Mouse (Mus musculus): Measurements from ENCODE around the gene Majin. TPM values are rescaled to one million over a fixed set of nuclear protein-coding genes. Genes with fewer than 3 reads are reported as not detected.
A peak's percentile ranks its signal among the peaks of the same experiment; 100 is the strongest.

Gene Majin
- polyA plus RNA-seq, 1 experiment: 0.35 TPM

DNA sequence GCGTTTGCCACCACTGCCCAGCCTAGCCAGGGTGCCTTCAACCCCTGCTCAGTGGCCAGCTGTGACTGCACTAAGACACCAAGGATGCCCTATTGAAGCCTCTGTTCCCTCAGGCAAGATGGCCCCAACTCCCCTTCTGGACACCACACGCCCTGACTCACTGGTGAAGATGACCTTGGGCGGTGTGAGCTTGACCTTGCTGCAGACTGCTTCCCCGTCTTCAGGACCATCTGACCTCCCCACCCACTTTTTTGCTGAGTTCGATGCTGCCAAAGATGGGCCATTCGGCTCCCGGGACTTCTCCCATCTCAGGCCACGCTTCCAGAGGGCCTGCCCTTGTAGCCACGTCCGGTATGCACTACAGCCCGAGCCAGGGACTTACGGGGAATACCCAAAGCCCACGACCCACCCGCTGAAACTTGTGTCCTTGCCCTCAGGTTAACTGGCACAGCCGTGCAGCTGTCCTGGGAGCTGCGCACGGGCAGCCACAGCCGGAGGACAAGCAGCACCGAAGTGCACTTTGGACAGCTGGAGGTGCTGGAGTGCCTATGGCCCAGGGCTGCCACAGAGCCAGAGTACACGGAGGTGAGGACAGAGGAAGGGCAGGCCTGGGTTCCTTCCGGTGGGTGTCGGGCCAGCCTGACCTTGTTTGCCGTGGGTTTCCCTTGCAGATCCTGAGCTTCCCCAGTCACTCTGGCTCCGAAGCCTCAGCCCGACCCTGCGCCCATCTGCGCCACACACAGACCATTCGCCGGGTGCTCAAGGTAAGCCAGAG, 63.5 kb downstream of the Majin start:
- no peak for TF ChIP-seq POLR2A (IDR thresholded peaks at IDR 0.05; ENCODE audit: borderline replicate concordance, low read depth, low read length)
- TF ChIP-seq CTCF (IDR thresholded peaks at IDR 0.05; ENCODE audit: low read depth, low read length): no peak
- Histone ChIP-seq H3K4me1 (ENCODE audit: control insufficient read depth, insufficient read depth, low read length) (peaks cover 6% of the 10 kb centered on the region), H3K27ac (ENCODE audit: insufficient read depth, low read depth, low read length) (no peak overlapping the region), H3K4me3 (ENCODE audit: insufficient read depth, low read length) (no peak overlapping the region)

DNA sequence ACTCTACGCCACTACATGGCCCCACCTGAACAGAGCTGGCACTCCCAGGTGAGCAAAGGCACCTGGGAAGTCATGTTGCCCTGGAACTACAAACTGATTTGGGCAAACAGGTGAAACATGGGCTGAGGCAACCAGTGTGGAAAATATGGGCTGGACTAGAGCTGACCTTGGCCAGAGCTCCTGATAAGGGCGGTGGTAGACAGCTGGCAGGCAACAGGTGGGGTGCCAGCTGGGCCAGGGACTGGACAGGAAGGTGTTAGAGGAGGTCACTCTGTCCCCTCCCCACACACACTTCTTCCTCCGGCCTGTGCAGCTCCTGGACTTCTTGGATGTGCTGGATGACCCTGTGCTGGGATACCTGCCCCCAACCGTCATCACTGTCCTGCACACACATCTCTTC, 68.8 kb downstream of the Majin start:
- no peak for TF ChIP-seq POLR2A (IDR thresholded peaks at IDR 0.05; ENCODE audit: borderline replicate concordance, low read depth, low read length)
- no peak for TF ChIP-seq CTCF (IDR thresholded peaks at IDR 0.05; ENCODE audit: low read depth, low read length)
- no peak overlapping the region for H3K4me3 ChIP-seq (ENCODE audit: insufficient read depth, low read length)
- no peaks in the 10 kb centered on the region for H3K4me1 ChIP-seq (ENCODE audit: control insufficient read depth, insufficient read depth, low read length)
- no peak overlapping the region for H3K27ac ChIP-seq (ENCODE audit: insufficient read depth, low read depth, low read length)

GRCm38 (mm10) chr19:6260428-6260827, 76.2 kb downstream of the Majin start:
- TF ChIP-seq POLR2A (IDR thresholded peaks at IDR 0.05; ENCODE audit: borderline replicate concordance, low read depth, low read length) (no peak), CTCF (IDR thresholded peaks at IDR 0.05; ENCODE audit: low read depth, low read length) (peak; percentile 63)
- Histone ChIP-seq H3K4me3 (ENCODE audit: insufficient read depth, low read length) (no peak overlapping the region), H3K27ac (ENCODE audit: insufficient read depth, low read depth, low read length) (no peak overlapping the region), H3K4me1 (ENCODE audit: control insufficient read depth, insufficient read depth, low read length) (0 out of 2 replicates have a peak, but pooled peaks cover 2% of the 10 kb centered on the region)

GRCm38 (mm10) chr19:6260946-6261345, 76.8 kb downstream of the Majin start:
- H3K4me1 ChIP-seq (ENCODE audit: control insufficient read depth, insufficient read depth, low read length): 0 out of 2 replicates have a peak, but pooled peaks cover 2% of the 10 kb centered on the region
- H3K4me3 ChIP-seq (ENCODE audit: insufficient read depth, low read length): no peak overlapping the region
- H3K27ac ChIP-seq (ENCODE audit: insufficient read depth, low read depth, low read length): no peak overlapping the region
- TF ChIP-seq CTCF (IDR thresholded peaks at IDR 0.05; ENCODE audit: low read depth, low read length): peak; percentile 21; the same call in 1 of the 2 replicates
- no peak for TF ChIP-seq POLR2A (IDR thresholded peaks at IDR 0.05; ENCODE audit: borderline replicate concordance, low read depth, low read length)

DNA sequence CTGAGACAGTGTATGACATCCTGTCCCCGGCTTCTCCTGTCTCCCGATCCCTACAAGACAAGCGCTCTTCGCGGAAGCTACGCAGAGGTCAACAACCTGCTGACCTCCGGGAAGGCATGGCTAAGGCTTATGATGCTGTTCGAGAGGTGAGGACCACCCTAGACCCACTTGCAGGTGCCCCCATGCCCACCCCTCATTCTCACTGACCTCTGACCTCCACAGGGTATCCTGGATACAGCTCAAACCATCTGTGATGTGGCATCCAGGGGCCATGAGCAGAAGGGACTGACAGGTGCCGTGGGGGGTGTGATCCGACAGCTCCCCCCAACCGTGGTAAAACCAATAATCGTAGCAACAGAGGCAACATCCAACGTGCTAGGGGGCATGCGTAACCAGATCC, 77.2 kb downstream of the Majin start:
- H3K4me3 ChIP-seq (ENCODE audit: insufficient read depth, low read length): no peak overlapping the region

DNA sequence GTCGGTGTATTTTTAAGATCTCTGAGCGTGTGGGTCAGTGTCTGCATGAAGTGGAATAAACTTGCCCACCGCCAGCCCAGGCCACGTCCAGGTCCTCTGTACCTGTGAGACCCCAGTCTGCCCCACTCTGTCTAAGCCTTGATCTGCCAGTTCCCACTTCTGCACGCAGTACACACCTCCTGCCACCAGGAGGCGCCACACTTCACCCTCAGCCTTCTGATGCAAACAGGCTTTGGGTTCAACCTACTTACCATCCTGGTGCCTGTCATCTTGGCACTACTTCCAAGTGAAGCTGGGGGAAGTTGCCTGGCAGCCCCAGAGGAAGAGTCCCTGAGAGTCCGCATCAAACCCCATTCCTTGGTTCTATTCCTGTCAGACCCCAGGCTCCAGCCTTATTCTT, 78.0 kb downstream of the Majin start:
- TF ChIP-seq POLR2A (IDR thresholded peaks at IDR 0.05; ENCODE audit: borderline replicate concordance, low read depth, low read length) (no peak), CTCF (IDR thresholded peaks at IDR 0.05; ENCODE audit: low read depth, low read length) (peak; percentile 93)
- H3K4me3 ChIP-seq (ENCODE audit: insufficient read depth, low read length): no peak overlapping the region
- H3K27ac ChIP-seq (ENCODE audit: insufficient read depth, low read depth, low read length): no peak overlapping the region
- 0 out of 2 replicates have a peak, but pooled peaks cover 2% of the 10 kb centered on the region for H3K4me1 ChIP-seq (ENCODE audit: control insufficient read depth, insufficient read depth, low read length)

More for the DNA sequence above, 77.2 kb downstream of the Majin start:
- TF ChIP-seq POLR2A (IDR thresholded peaks at IDR 0.05; ENCODE audit: borderline replicate concordance, low read depth, low read length) (no peak), CTCF (IDR thresholded peaks at IDR 0.05; ENCODE audit: low read depth, low read length) (no peak)
- Histone ChIP-seq H3K4me1 (ENCODE audit: control insufficient read depth, insufficient read depth, low read length) (0 out of 2 replicates have a peak, but pooled peaks cover 2% of the 10 kb centered on the region), H3K27ac (ENCODE audit: insufficient read depth, low read depth, low read length) (no peak overlapping the region)

- TF ChIP-seq POLR2A (IDR thresholded peaks at IDR 0.05; ENCODE audit: borderline replicate concordance, low read depth, low read length) (no peak), CTCF (IDR thresholded peaks at IDR 0.05; ENCODE audit: low read depth, low read length) (no peak)
- Histone ChIP-seq H3K27ac (ENCODE audit: insufficient read depth, low read depth, low read length) (no peak overlapping the region), H3K4me1 (ENCODE audit: control insufficient read depth, insufficient read depth, low read length) (peaks cover 4% of the 10 kb centered on the region; the same call in 1 of the 2 replicates), H3K4me3 (ENCODE audit: insufficient read depth, low read length) (no peak overlapping the region)
Measured at GRCm38 (mm10) chr19:6262839-6263433, 78.7 kb downstream of the Majin start.

- Histone ChIP-seq H3K4me3 (ENCODE audit: insufficient read depth, low read length) (no peak overlapping the region), H3K27ac (ENCODE audit: insufficient read depth, low read depth, low read length) (no peak overlapping the region)
- no peak for TF ChIP-seq CTCF (IDR thresholded peaks at IDR 0.05; ENCODE audit: low read depth, low read length)
- TF ChIP-seq POLR2A (IDR thresholded peaks at IDR 0.05; ENCODE audit: borderline replicate concordance, low read depth, low read length): no peak
Measured at GRCm38 (mm10) chr19:6264200-6264599, 80.0 kb downstream of the Majin start.

DNA sequence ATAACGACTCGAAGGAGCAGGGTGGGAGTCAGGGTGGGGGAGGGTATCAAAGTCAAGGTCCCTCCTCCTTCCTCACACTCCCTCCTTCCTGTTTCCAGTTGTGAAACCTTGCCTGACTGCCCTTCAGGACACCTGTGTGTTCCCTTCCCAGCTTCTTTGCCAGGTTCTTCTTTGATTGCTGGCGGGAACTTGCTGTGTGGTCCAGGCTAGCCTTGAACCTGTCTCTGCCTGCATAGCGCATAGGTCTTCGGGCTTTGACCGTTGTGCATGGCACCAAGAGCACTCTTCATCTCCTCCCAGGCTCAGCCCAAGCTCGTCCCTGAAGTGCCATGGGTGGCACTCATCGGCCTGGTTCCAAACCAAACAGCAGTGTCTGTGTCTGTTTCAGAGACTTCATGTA, 80.8 kb downstream of the Majin start:
- Histone ChIP-seq H3K27ac (ENCODE audit: insufficient read depth, low read depth, low read length) (no peak overlapping the region), H3K4me1 (ENCODE audit: control insufficient read depth, insufficient read depth, low read length) (peaks cover 19% of the 10 kb centered on the region), H3K4me3 (ENCODE audit: insufficient read depth, low read length) (no peak overlapping the region)
- TF ChIP-seq POLR2A (IDR thresholded peaks at IDR 0.05; ENCODE audit: borderline replicate concordance, low read depth, low read length) (no peak), CTCF (IDR thresholded peaks at IDR 0.05; ENCODE audit: low read depth, low read length) (no peak)

More at GRCm38 (mm10) chr19:6264200-6264599, 80.0 kb downstream of the Majin start:
- H3K4me1 ChIP-seq (ENCODE audit: control insufficient read depth, insufficient read depth, low read length): peaks cover 12% of the 10 kb centered on the region

- no peak for TF ChIP-seq CTCF (IDR thresholded peaks at IDR 0.05; ENCODE audit: low read depth, low read length)
- Histone ChIP-seq H3K27ac (ENCODE audit: insufficient read depth, low read depth, low read length) (no peak overlapping the region), H3K4me3 (ENCODE audit: insufficient read depth, low read length) (no peak overlapping the region), H3K4me1 (ENCODE audit: control insufficient read depth, insufficient read depth, low read length) (peaks cover 23% of the 10 kb centered on the region)
Measured at GRCm38 (mm10) chr19:6265727-6266182, 81.6 kb downstream of the Majin start.
